ENCODE assay signal across 8 mouse cellular contexts in genomic region chr5:125141525-125141880, GRCm38 (mm10). TPM values are rescaled to one million over a fixed set of nuclear protein-coding genes. Genes with fewer than 3 reads are reported as not detected.
DNase-seq lines count a peak whose midpoint lies in the region; ATAC-seq lines count a peak whose summit lies in the region.

No protein-coding gene starts in this region.

- peak overlapping the region; percentile 67 for H3K9ac ChIP-seq in forebrain, embryonic 14.5 days (ENCODE audit: low read length)
- no peak overlapping the region for H3K9ac ChIP-seq in limb, embryonic 15.5 days
- H3K9ac ChIP-seq in neural tube, embryonic 14.5 days (replicated peaks; ENCODE audit: low read depth, low read length): peak overlapping the region; percentile 44

- 3% methylated on average over 7 of the region's 7 CpGs for WGBS in forebrain, embryonic 14.5 days
- 3% methylated on average over 7 of the region's 7 CpGs for WGBS in limb, embryonic 15.5 days
- 2% methylated on average over 7 of the region's 7 CpGs for WGBS in neural tube, embryonic 14.5 days

- peak overlapping the region; percentile 87 for H3K27ac ChIP-seq in brown adipose tissue, adult 24 weeks (replicated peaks; ENCODE audit: low read depth, low read length)
- peak overlapping the region; percentile 99 for H3K27ac ChIP-seq in forebrain, embryonic 14.5 days (ENCODE audit: low read depth, low read length)
- H3K27ac ChIP-seq in limb, embryonic 15.5 days: peak overlapping the region; percentile 98
- H3K27ac ChIP-seq in neural tube, embryonic 14.5 days (ENCODE audit: low read depth, low read length): peak overlapping the region; percentile 96

- peaks cover 42% of the 10 kb centered on the region for H3K4me1 ChIP-seq in brown adipose tissue, adult 24 weeks (ENCODE audit: control insufficient read depth, insufficient read depth, insufficient read length, low read length)
- H3K4me1 ChIP-seq in forebrain, embryonic 14.5 days (ENCODE audit: control insufficient read depth, insufficient read depth, low read length): peaks cover 71% of the 10 kb centered on the region
- H3K4me1 ChIP-seq in limb, embryonic 15.5 days: peaks cover 88% of the 10 kb centered on the region
- H3K4me1 ChIP-seq in neural tube, embryonic 14.5 days (ENCODE audit: control insufficient read depth, insufficient read depth, low read length): peaks cover 65% of the 10 kb centered on the region

- peak overlapping the region; percentile 62 for H3K4me2 ChIP-seq in forebrain, embryonic 14.5 days (ENCODE audit: low read length)
- H3K4me2 ChIP-seq in limb, embryonic 15.5 days: peak overlapping the region; percentile 66
- H3K4me2 ChIP-seq in neural tube, embryonic 14.5 days (ENCODE audit: low read depth, low read length): peak overlapping the region; percentile 42

- ATAC-seq in forebrain, embryonic 14.5 days: peak; percentile 67
- peak; percentile 74 for ATAC-seq in limb, embryonic 15.5 days (ENCODE audit: insufficient number of reproducible peaks, low FRiP score, low TSS enrichment, low read depth)
- peak; percentile 69 for ATAC-seq in neural tube, embryonic 14.5 days (ENCODE audit: low read depth)

- no peaks in the 10 kb centered on the region for H3K27me3 ChIP-seq in forebrain, embryonic 14.5 days (replicated peaks; ENCODE audit: control insufficient read depth, insufficient read depth, low read length)
- H3K27me3 ChIP-seq in limb, embryonic 15.5 days: no peaks in the 10 kb centered on the region
- no peaks in the 10 kb centered on the region for H3K27me3 ChIP-seq in neural tube, embryonic 14.5 days (ENCODE audit: control insufficient read depth, insufficient read depth, low read length)

- DNase-seq in layer of hippocampus, adult 9-10 months (ENCODE audit: low spot score): peak; percentile 50
- DNase-seq in layer of hippocampus, postnatal 14 days (ENCODE audit: low spot score in 2 of 2): no peak
- DNase-seq in forebrain, embryonic 14.5 days (ENCODE audit: low spot score): no peak
- no peak for DNase-seq in cerebellum, postnatal 10 days
- DNase-seq in kidney, postnatal 36 days: no peak

- 0 out of 2 replicates have a peak, but pooled peaks cover 2% of the 10 kb centered on the region for H3K36me3 ChIP-seq in forebrain, embryonic 14.5 days (ENCODE audit: control insufficient read depth, insufficient read depth, low read length)
- no peaks in the 10 kb centered on the region for H3K36me3 ChIP-seq in limb, embryonic 15.5 days
- no peaks in the 10 kb centered on the region for H3K36me3 ChIP-seq in neural tube, embryonic 14.5 days (ENCODE audit: control insufficient read depth, insufficient read depth, low read length)

- H3K4me3 ChIP-seq in brown adipose tissue, adult 24 weeks (ENCODE audit: insufficient read depth, low read depth, low read length): peak overlapping the region; percentile 48; the same call in 1 of the 2 replicates
- no peak overlapping the region for H3K4me3 ChIP-seq in forebrain, embryonic 14.5 days (ENCODE audit: low read depth, low read length)
- peak overlapping the region; percentile 39 for H3K4me3 ChIP-seq in limb, embryonic 15.5 days
- H3K4me3 ChIP-seq in neural tube, embryonic 14.5 days (ENCODE audit: low read depth, low read length): no peak overlapping the region

- no peaks in the 10 kb centered on the region for H3K9me3 ChIP-seq in forebrain, embryonic 14.5 days (replicated peaks; ENCODE audit: control insufficient read depth, low read length)
- H3K9me3 ChIP-seq in limb, embryonic 15.5 days: no peaks in the 10 kb centered on the region
- H3K9me3 ChIP-seq in neural tube, embryonic 14.5 days (ENCODE audit: control insufficient read depth, low read length): no peaks in the 10 kb centered on the region

RNA-seq across cellular contexts. Expression of gene Ncor2, which starts 37.5 kb away (rescaled TPM):
- total RNA-seq in layer of hippocampus, postnatal 14 days (2021): 100 to 1,000 TPM; 238 to 254 TPM
- 19.5 and 26.5 TPM in 2 replicates for polyA plus RNA-seq in brown adipose tissue, adult 24 weeks (2012; ENCODE audit: insufficient read depth, insufficient read length, missing spikeins)
- 15.1 and 22.3 TPM in 2 replicates for polyA plus RNA-seq in forebrain, embryonic 14.5 days (2014; fragmentation: Nextera tagmentation; extraction: Ambion mirVana)
- polyA plus RNA-seq in limb, embryonic 15.5 days (2015; fragmentation: Nextera tagmentation; extraction: Ambion mirVana): 32.7 and 34.1 TPM in 2 replicates
- 29.1 and 32.8 TPM in 2 replicates for polyA plus RNA-seq in neural tube, embryonic 14.5 days (2014; fragmentation: Nextera tagmentation; extraction: Ambion mirVana)

Comparison
In these comparisons a context has a peak if more than half of its experiments do, and no peak if none do; other contexts are left out.
1. H3K4me3 ChIP-seq: peak in brown adipose tissue, adult 24 weeks (single experiment) and limb, embryonic 15.5 days (single experiment); none in forebrain, embryonic 14.5 days (single experiment) and neural tube, embryonic 14.5 days (single experiment).
2. Peak in every context shown above with its lines, with median percentiles within 50 percentile points of each other: H3K27ac ChIP-seq, ATAC-seq and H3K4me2 ChIP-seq.